Mouse (Mus musculus): Measurements from ENCODE around the gene Elovl5. TPM values are rescaled to one million over a fixed set of nuclear protein-coding genes. Genes with fewer than 3 reads are reported as not detected.

Gene Elovl5
- polyA plus RNA-seq, 1 experiment from 2014 or later = 90.1 TPM

DNA sequence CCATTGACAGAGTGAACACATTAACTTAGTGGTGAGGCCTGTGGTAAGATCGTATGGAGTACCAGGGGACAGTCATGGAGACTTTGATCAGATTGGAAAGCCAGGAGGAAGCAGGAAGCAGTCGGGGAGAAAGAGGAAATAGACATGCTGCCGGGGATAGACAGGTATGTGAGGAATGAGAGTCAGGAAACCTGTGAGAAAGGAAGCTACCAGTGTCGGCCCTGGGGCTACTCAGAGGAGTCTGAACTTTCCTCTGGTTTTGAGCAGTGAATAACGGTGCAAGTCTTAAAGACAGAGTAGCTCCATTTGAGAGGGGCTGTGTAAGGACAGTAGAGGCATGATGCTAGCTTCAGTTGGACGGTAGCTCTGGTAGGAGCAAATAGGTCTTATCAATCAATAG, 10.3 kb downstream of the Elovl5 start:
- WGBS = 47% methylated on average over 6 of the region's 6 CpGs

GRCm38 (mm10) chr9:77928769-77929168, 11.6 kb downstream of the Elovl5 start:
- Histone ChIP-seq H3K4me1 (ENCODE audit: insufficient read depth, low read length) (peaks cover 52% of the 10 kb centered on the region), H3K9ac (replicated peaks; ENCODE audit: low read length) (no peak overlapping the region), H3K36me3 (ENCODE audit: insufficient read depth, low read length) (no peaks in the 10 kb centered on the region), H3K27ac (ENCODE audit: low read length) (no peak overlapping the region), H3K4me3 (ENCODE audit: low read length) (no peak overlapping the region), H3K9me3 (ENCODE audit: low read length) (no peaks in the 10 kb centered on the region), H3K27me3 (ENCODE audit: insufficient read depth, low read length) (no peaks in the 10 kb centered on the region), H3K4me2 (replicated peaks; ENCODE audit: low read depth, low read length) (no peak overlapping the region)
- no peak for ATAC-seq (ENCODE audit: low FRiP score, low TSS enrichment)
- WGBS = 85% methylated on average over 4 of the region's 4 CpGs

More for the DNA sequence above, 10.3 kb downstream of the Elovl5 start:
- Histone ChIP-seq H3K4me3 (ENCODE audit: low read length) (no peak overlapping the region), H3K36me3 (ENCODE audit: insufficient read depth, low read length) (no peaks in the 10 kb centered on the region), H3K27me3 (ENCODE audit: insufficient read depth, low read length) (no peaks in the 10 kb centered on the region), H3K9ac (replicated peaks; ENCODE audit: low read length) (no peak overlapping the region; the same call in 1 of the 2 replicates), H3K27ac (ENCODE audit: low read length) (no peak overlapping the region), H3K9me3 (ENCODE audit: low read length) (no peaks in the 10 kb centered on the region), H3K4me2 (replicated peaks; ENCODE audit: low read depth, low read length) (no peak overlapping the region), H3K4me1 (ENCODE audit: insufficient read depth, low read length) (peaks cover 54% of the 10 kb centered on the region)
- ATAC-seq (ENCODE audit: low FRiP score, low TSS enrichment) = no peak

DNA sequence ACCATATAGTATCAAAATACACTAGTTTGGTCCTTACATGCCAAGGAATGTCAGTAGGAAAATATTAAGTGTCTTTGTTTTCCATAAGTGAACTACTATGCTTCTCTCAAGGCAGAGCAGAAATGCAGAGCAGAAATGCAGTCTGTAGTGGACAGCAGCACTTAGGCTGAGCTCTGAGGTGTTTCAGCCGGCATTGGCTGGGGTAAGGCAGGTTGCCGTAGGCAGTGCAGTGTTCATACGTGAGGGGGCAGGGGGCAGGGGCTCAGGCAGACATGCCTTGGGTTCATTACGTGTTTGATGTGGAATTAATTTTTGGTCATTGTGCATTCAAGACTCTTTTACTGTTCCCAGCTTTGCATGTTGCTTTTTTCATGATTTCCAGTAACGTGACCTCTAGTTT, 12.1 kb downstream of the Elovl5 start:
- Histone ChIP-seq H3K36me3 (ENCODE audit: insufficient read depth, low read length) (no peaks in the 10 kb centered on the region), H3K4me3 (ENCODE audit: low read length) (no peak overlapping the region), H3K4me1 (ENCODE audit: insufficient read depth, low read length) (peaks cover 46% of the 10 kb centered on the region), H3K4me2 (replicated peaks; ENCODE audit: low read depth, low read length) (no peak overlapping the region), H3K27ac (ENCODE audit: low read length) (no peak overlapping the region), H3K9ac (replicated peaks; ENCODE audit: low read length) (no peak overlapping the region), H3K27me3 (ENCODE audit: insufficient read depth, low read length) (no peaks in the 10 kb centered on the region), H3K9me3 (ENCODE audit: low read length) (no peaks in the 10 kb centered on the region)
- ATAC-seq (ENCODE audit: low FRiP score, low TSS enrichment) = no peak
- 75% methylated on average over 5 of the region's 5 CpGs for WGBS

- peaks cover 44% of the 10 kb centered on the region for H3K4me1 ChIP-seq (ENCODE audit: insufficient read depth, low read length)
- no peaks in the 10 kb centered on the region for H3K36me3 ChIP-seq (ENCODE audit: insufficient read depth, low read length)
- no peaks in the 10 kb centered on the region for H3K27me3 ChIP-seq (ENCODE audit: insufficient read depth, low read length)
- no peak overlapping the region for H3K4me3 ChIP-seq (ENCODE audit: low read length)
- H3K9ac ChIP-seq (replicated peaks; ENCODE audit: low read length) = no peak overlapping the region; the same call in 1 of the 2 replicates
- no peaks in the 10 kb centered on the region for H3K9me3 ChIP-seq (ENCODE audit: low read length)
- H3K4me2 ChIP-seq (replicated peaks; ENCODE audit: low read depth, low read length) = no peak overlapping the region
- 0 out of 2 replicates have a peak overlapping the region, but pooled peaks have one; percentile 9 for H3K27ac ChIP-seq (ENCODE audit: low read length)
- ATAC-seq (ENCODE audit: low FRiP score, low TSS enrichment) = peak; percentile 52
- 35% methylated on average over 10 of the region's 10 CpGs for WGBS
Observed at GRCm38 (mm10) chr9:77930036-77930859, 13.1 kb downstream of the Elovl5 start.

DNA sequence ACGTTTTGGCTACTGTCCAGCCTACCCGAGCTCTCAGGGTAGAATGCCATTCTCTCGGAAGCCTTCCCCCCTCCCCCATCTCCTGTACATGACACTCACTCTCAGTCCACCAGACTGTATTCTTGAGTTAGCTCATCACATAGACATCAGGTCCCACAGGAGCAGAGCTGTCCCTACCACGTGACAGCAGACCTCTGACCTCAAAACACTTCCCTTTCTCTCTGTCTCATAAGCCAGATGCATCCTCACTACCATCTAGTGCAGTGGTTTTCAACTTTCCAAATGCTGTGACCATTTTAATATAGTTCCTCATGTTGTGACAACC, 13.7 kb downstream of the Elovl5 start:
- Histone ChIP-seq H3K27me3 (ENCODE audit: insufficient read depth, low read length) (no peaks in the 10 kb centered on the region), H3K9me3 (ENCODE audit: low read length) (no peaks in the 10 kb centered on the region), H3K9ac (replicated peaks; ENCODE audit: low read length) (no peak overlapping the region), H3K36me3 (ENCODE audit: insufficient read depth, low read length) (no peaks in the 10 kb centered on the region), H3K4me2 (replicated peaks; ENCODE audit: low read depth, low read length) (no peak overlapping the region), H3K27ac (ENCODE audit: low read length) (no peak overlapping the region), H3K4me1 (ENCODE audit: insufficient read depth, low read length) (peaks cover 43% of the 10 kb centered on the region), H3K4me3 (ENCODE audit: low read length) (no peak overlapping the region)
- ATAC-seq (ENCODE audit: low FRiP score, low TSS enrichment) = peak; percentile 63
- 36% methylated on average over 4 of the region's 4 CpGs for WGBS

- WGBS = 77% methylated on average over 5 of the region's 5 CpGs
- no peaks in the 10 kb centered on the region for H3K36me3 ChIP-seq (ENCODE audit: insufficient read depth, low read length)
- H3K9ac ChIP-seq (replicated peaks; ENCODE audit: low read length) = no peak overlapping the region
- H3K27me3 ChIP-seq (ENCODE audit: insufficient read depth, low read length) = no peaks in the 10 kb centered on the region
- no peak for ATAC-seq (ENCODE audit: low FRiP score, low TSS enrichment)
- no peaks in the 10 kb centered on the region for H3K9me3 ChIP-seq (ENCODE audit: low read length)
- H3K4me1 ChIP-seq (ENCODE audit: insufficient read depth, low read length) = peaks cover 40% of the 10 kb centered on the region
- no peak overlapping the region for H3K27ac ChIP-seq (ENCODE audit: low read length)
- no peak overlapping the region for H3K4me3 ChIP-seq (ENCODE audit: low read length)
- no peak overlapping the region for H3K4me2 ChIP-seq (replicated peaks; ENCODE audit: low read depth, low read length)
Observed at GRCm38 (mm10) chr9:77931740-77932139, 14.6 kb downstream of the Elovl5 start.

DNA sequence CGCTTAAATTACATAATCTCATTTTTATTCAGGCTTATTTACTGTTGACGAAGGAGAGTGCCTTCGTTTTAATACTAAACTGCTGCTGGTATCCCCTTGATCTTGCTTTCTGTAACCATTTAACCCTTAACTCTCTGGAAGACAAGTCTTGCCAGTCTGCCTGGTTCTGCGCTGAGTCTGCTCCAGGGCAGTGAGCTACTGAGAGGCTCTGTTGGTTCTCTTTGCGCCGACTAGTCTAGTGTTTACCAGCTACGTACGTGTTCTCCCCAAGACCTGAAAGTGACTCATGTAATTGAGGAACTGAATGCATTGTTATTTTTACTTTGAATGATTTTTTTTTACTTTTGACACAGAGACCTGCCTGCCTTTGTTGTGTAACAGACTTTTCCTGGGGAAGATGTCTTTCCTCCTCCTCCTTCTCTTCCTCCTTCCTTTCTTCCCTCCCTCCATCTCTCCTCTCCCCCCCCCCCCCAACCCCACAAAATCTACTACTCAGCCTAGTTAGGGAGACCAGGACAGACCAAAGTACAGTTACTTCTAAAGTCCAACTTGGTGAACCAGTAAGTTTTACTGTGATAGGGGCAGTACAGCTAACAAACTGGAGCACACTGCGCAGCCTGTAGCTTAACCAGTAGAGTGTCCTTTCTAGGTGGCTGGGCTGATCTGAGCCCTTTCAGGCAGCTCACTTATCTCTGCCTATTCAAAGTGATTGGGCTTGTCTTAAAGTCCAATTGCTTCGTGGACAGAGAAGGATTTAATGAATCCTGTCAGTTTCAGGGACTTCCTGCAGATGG, 18.9 kb downstream of the Elovl5 start:
- peaks cover 32% of the 10 kb centered on the region for H3K4me1 ChIP-seq (ENCODE audit: insufficient read depth, low read length)

DNA sequence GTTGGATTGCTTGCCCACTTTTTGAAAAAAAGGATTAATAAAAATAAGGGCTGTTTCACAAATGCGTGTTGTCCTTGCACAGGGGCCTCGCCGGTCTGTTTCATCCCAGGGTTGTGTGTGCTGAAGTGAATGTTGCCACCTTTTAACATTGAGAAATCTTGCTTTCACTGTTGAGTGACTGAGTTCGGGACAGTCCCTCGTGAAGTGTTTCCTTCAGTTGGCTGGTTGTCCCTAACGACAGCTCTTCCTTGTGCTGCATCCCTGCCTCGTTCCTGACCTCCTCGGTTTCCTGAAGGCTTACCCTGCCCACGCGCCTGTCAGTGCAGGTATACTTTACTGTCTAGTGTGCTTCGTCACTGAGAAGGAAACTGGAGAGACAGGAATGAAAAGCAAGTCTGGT, 20.7 kb downstream of the Elovl5 start:
- 57% methylated on average over 11 of the region's 11 CpGs for WGBS
- ATAC-seq (ENCODE audit: low FRiP score, low TSS enrichment) = no peak

More for the DNA sequence above, 18.9 kb downstream of the Elovl5 start:
- Histone ChIP-seq H3K27me3 (ENCODE audit: insufficient read depth, low read length) (no peaks in the 10 kb centered on the region), H3K4me3 (ENCODE audit: low read length) (no peak overlapping the region), H3K9ac (replicated peaks; ENCODE audit: low read length) (no peak overlapping the region), H3K36me3 (ENCODE audit: insufficient read depth, low read length) (no peaks in the 10 kb centered on the region), H3K9me3 (ENCODE audit: low read length) (no peaks in the 10 kb centered on the region), H3K4me2 (replicated peaks; ENCODE audit: low read depth, low read length) (no peak overlapping the region), H3K27ac (ENCODE audit: low read length) (0 out of 2 replicates have a peak overlapping the region, but pooled peaks have one; percentile 31)
- 56% methylated on average over 10 of the region's 10 CpGs for WGBS
- ATAC-seq (ENCODE audit: low FRiP score, low TSS enrichment) = 0 out of 2 replicates have a peak, but pooled peaks have one; percentile 55

GRCm38 (mm10) chr9:77938761-77939553, 21.8 kb downstream of the Elovl5 start:
- H3K27ac ChIP-seq (ENCODE audit: low read length) = peak overlapping the region; percentile 21
- H3K27me3 ChIP-seq (ENCODE audit: insufficient read depth, low read length) = no peaks in the 10 kb centered on the region
- no peaks in the 10 kb centered on the region for H3K36me3 ChIP-seq (ENCODE audit: insufficient read depth, low read length)
- H3K4me3 ChIP-seq (ENCODE audit: low read length) = no peak overlapping the region
- peaks cover 26% of the 10 kb centered on the region for H3K4me1 ChIP-seq (ENCODE audit: insufficient read depth, low read length)
- no peak overlapping the region for H3K4me2 ChIP-seq (replicated peaks; ENCODE audit: low read depth, low read length)
- H3K9me3 ChIP-seq (ENCODE audit: low read length) = no peaks in the 10 kb centered on the region
- peak overlapping the region; percentile 10; the same call in 1 of the 2 replicates for H3K9ac ChIP-seq (replicated peaks; ENCODE audit: low read length)
- WGBS = 51% methylated on average over 13 of the region's 13 CpGs
- peak; percentile 23; the same call in 1 of the 2 replicates for ATAC-seq (ENCODE audit: low FRiP score, low TSS enrichment)

More for the DNA sequence above, 20.7 kb downstream of the Elovl5 start:
- Histone ChIP-seq H3K4me1 (ENCODE audit: insufficient read depth, low read length) (peaks cover 26% of the 10 kb centered on the region), H3K27me3 (ENCODE audit: insufficient read depth, low read length) (no peaks in the 10 kb centered on the region), H3K9ac (replicated peaks; ENCODE audit: low read length) (no peak overlapping the region), H3K4me3 (ENCODE audit: low read length) (no peak overlapping the region), H3K9me3 (ENCODE audit: low read length) (no peaks in the 10 kb centered on the region), H3K4me2 (replicated peaks; ENCODE audit: low read depth, low read length) (no peak overlapping the region), H3K36me3 (ENCODE audit: insufficient read depth, low read length) (no peaks in the 10 kb centered on the region), H3K27ac (ENCODE audit: low read length) (no peak overlapping the region)
